Mouse (Mus musculus) midbrain, postnatal 0 days (tissue): ENCODE data around the gene Slc25a33. TPM values are rescaled to one million over a fixed set of nuclear protein-coding genes. Genes with fewer than 3 reads are reported as not detected.

Experiments
- ATAC-seq: fragments of 200-750 bp; cut with Nextera tagmentation; 2 replicates; pipeline ENCODE4 v1.8.0; 2017; ENCODE audit warnings: moderate number of reproducible peaks, mild to moderate bottlenecking, moderate TSS enrichment, moderate library complexity; ENCODE audit not compliant: low FRiP score
- DNase-seq: peaks from one replicate; pipeline ENCODE4 v3.0.0-alpha.2; 2015; ENCODE audit warnings: low spot score
- H3K27ac ChIP-seq: fragments of 300-500 bp; sonication (generic); 2 replicates; pipeline ENCODE4 v1.5.1; 2014; ENCODE audit warnings: low read depth, mild to moderate bottlenecking, low read length, mixed read lengths
- H3K27me3 ChIP-seq: fragments of 300-500 bp; sonication (generic); 2 replicates; pipeline ENCODE4 v1.6.1; 2014; ENCODE audit warnings: low read length, control low read depth, mixed read lengths; ENCODE audit not compliant: insufficient read depth
- H3K36me3 ChIP-seq: fragments of 300-500 bp; sonication (generic); 2 replicates; pipeline ENCODE4 v1.6.1; 2014; ENCODE audit warnings: low read length, control low read depth, mixed read lengths; ENCODE audit not compliant: insufficient read depth
- H3K4me1 ChIP-seq: fragments of 300-500 bp; sonication (generic); 2 replicates; pipeline ENCODE4 v1.6.1; 2014; ENCODE audit warnings: mild to moderate bottlenecking, control low read depth, antibody characterized with exemption, low read length, mixed read lengths; ENCODE audit not compliant: insufficient read depth
- H3K4me2 ChIP-seq: fragments of 300-500 bp; sonication (generic); 2 replicates; pipeline ENCODE4 v1.6.1; 2014; ENCODE audit warnings: low read depth, mild to moderate bottlenecking, low read length, mixed read lengths; ENCODE audit not compliant: poor library complexity, severe bottlenecking
- H3K4me3 ChIP-seq: fragments of 300-500 bp; sonication (generic); 2 replicates; pipeline ENCODE4 v1.5.1; 2014; ENCODE audit warnings: low read depth, mild to moderate bottlenecking, low read length, moderate library complexity
- H3K9ac ChIP-seq: fragments of 300-500 bp; sonication (generic); replicated peaks from 2 replicates; pipeline ENCODE4 v1.6.1; 2014; ENCODE audit warnings: mild to moderate bottlenecking, low read length, moderate library complexity, mixed read lengths; ENCODE audit not compliant: poor library complexity, severe bottlenecking
- H3K9me3 ChIP-seq: fragments of 300-500 bp; sonication (generic); 2 replicates; pipeline ENCODE4 v1.6.1; 2016; ENCODE audit warnings: low read length, control low read depth
- CTCF ChIP-seq: IDR thresholded peaks from 2 replicates; pipeline ENCODE4 v1.5.1; 2016; ENCODE audit warnings: antibody characterized with exemption, mild to moderate bottlenecking
- WGBS: fragments of 180-500 bp; shearing (Covaris S2); extraction: QIAGEN DNeasy Blood & Tissue Kit; methylation state at CpG from one replicate; pipeline ENCODE4 v1.1.7; 2014; 5-methylcytosine and 5-hydroxymethylcytosine counted together
- polyA plus RNA-seq: library from polyadenylated mRNA; unstranded; fragments of >200 nt; fragmentation: Nextera tagmentation; extraction: Ambion mirVana; gene quantifications from 2 replicates; pipeline ENCODE4 v1.2.1, GENCODE M21; 2015
- total RNA-seq: library from RNA; depleted of rRNA; stranded (reverse); fragments of >200 nt; gene quantifications from 2 replicates; pipeline ENCODE4 v1.2.3, GENCODE M21; 2014

The Slc25a33 gene
- total and polyA plus RNA-seq, 2 experiments from 2014 or later = 16.6 to 32.7 TPM

GRCm38 (mm10) chr4:149806699-149807381 lies 32.8 kb upstream of the Slc25a33 start:
- WGBS = 46% methylated on average over 19 of the region's 19 CpGs
- no peaks in the 10 kb centered on the region for H3K9me3 ChIP-seq
- no peak overlapping the region for H3K9ac ChIP-seq
- peak; percentile 96 for TF ChIP-seq CTCF
- H3K27ac ChIP-seq = no peak overlapping the region
- DNase-seq (peak; percentile 97), ATAC-seq (peak; percentile 83; the same call in 1 of the 2 replicates)
- H3K4me1 ChIP-seq = no peaks in the 10 kb centered on the region
- no peak overlapping the region for H3K4me3 ChIP-seq
- H3K36me3 ChIP-seq = no peaks in the 10 kb centered on the region
- peaks cover 6% of the 10 kb centered on the region for H3K27me3 ChIP-seq
- H3K4me2 ChIP-seq = no peak overlapping the region

- WGBS = 18% methylated on average over 9 of the region's 9 CpGs
Measured at GRCm38 (mm10) chr4:149802269-149802668, 28.2 kb upstream of the Slc25a33 start.

GRCm38 (mm10) chr4:149800576-149800975 lies 26.5 kb upstream of the Slc25a33 start:
- Histone ChIP-seq H3K4me3 (no peak overlapping the region), H3K27me3 (peaks cover 2% of the 10 kb centered on the region; the same call in 1 of the 2 replicates), H3K36me3 (no peaks in the 10 kb centered on the region), H3K4me1 (no peaks in the 10 kb centered on the region), H3K9ac (no peak overlapping the region), H3K4me2 (no peak overlapping the region), H3K27ac (no peak overlapping the region), H3K9me3 (no peaks in the 10 kb centered on the region)
- ATAC-seq (no peak), DNase-seq (no peak)
- TF ChIP-seq CTCF = no peak
- WGBS = 66% methylated on average over 2 of the region's 2 CpGs

More at GRCm38 (mm10) chr4:149802269-149802668, 28.2 kb upstream of the Slc25a33 start:
- Histone ChIP-seq H3K9me3 (no peaks in the 10 kb centered on the region), H3K9ac (no peak overlapping the region), H3K4me1 (no peaks in the 10 kb centered on the region), H3K27ac (no peak overlapping the region), H3K27me3 (peaks cover 2% of the 10 kb centered on the region; the same call in 1 of the 2 replicates), H3K36me3 (no peaks in the 10 kb centered on the region), H3K4me2 (no peak overlapping the region), H3K4me3 (no peak overlapping the region)
- DNase-seq (no peak), ATAC-seq (no peak)
- no peak for TF ChIP-seq CTCF

GRCm38 (mm10) chr4:149800172-149800464 lies 26.0 kb upstream of the Slc25a33 start:
- H3K27me3 ChIP-seq = peaks cover 2% of the 10 kb centered on the region; the same call in 1 of the 2 replicates
- no peak overlapping the region for H3K27ac ChIP-seq
- no peak for DNase-seq
- no peaks in the 10 kb centered on the region for H3K4me1 ChIP-seq
- H3K9ac ChIP-seq = no peak overlapping the region
- H3K4me3 ChIP-seq = no peak overlapping the region
- H3K36me3 ChIP-seq = no peaks in the 10 kb centered on the region
- TF ChIP-seq CTCF = no peak
- WGBS = 83% methylated on average over 6 of the region's 6 CpGs
- ATAC-seq = no peak
- H3K4me2 ChIP-seq = no peak overlapping the region
- H3K9me3 ChIP-seq = no peaks in the 10 kb centered on the region

- H3K36me3 ChIP-seq = no peaks in the 10 kb centered on the region
- H3K27ac ChIP-seq = no peak overlapping the region
- ATAC-seq = no peak
- H3K9me3 ChIP-seq = no peaks in the 10 kb centered on the region
- H3K27me3 ChIP-seq = peaks cover 2% of the 10 kb centered on the region; the same call in 1 of the 2 replicates
- H3K9ac ChIP-seq = no peak overlapping the region
- no peak for TF ChIP-seq CTCF
- no peaks in the 10 kb centered on the region for H3K4me1 ChIP-seq
- H3K4me3 ChIP-seq = no peak overlapping the region
- H3K4me2 ChIP-seq = no peak overlapping the region
- WGBS = 87% methylated on average over 16 of the region's 16 CpGs
- DNase-seq = no peak
Measured at GRCm38 (mm10) chr4:149799346-149800171, 25.5 kb upstream of the Slc25a33 start.

- no peaks in the 10 kb centered on the region for H3K9me3 ChIP-seq
- H3K27ac ChIP-seq = no peak overlapping the region
- H3K4me1 ChIP-seq = no peaks in the 10 kb centered on the region
- TF ChIP-seq CTCF = no peak
- no peak for DNase-seq
- no peak overlapping the region for H3K4me2 ChIP-seq
- H3K27me3 ChIP-seq = peaks cover 2% of the 10 kb centered on the region; the same call in 1 of the 2 replicates
- H3K36me3 ChIP-seq = no peaks in the 10 kb centered on the region
- no peak for ATAC-seq
- H3K4me3 ChIP-seq = no peak overlapping the region
- WGBS = 30% methylated on average over 7 of the region's 7 CpGs
- H3K9ac ChIP-seq = no peak overlapping the region
Measured at GRCm38 (mm10) chr4:149798684-149799309, 24.7 kb upstream of the Slc25a33 start.
